8 mouse cellular contexts compared by ENCODE assay signal in the genomic region with DNA sequence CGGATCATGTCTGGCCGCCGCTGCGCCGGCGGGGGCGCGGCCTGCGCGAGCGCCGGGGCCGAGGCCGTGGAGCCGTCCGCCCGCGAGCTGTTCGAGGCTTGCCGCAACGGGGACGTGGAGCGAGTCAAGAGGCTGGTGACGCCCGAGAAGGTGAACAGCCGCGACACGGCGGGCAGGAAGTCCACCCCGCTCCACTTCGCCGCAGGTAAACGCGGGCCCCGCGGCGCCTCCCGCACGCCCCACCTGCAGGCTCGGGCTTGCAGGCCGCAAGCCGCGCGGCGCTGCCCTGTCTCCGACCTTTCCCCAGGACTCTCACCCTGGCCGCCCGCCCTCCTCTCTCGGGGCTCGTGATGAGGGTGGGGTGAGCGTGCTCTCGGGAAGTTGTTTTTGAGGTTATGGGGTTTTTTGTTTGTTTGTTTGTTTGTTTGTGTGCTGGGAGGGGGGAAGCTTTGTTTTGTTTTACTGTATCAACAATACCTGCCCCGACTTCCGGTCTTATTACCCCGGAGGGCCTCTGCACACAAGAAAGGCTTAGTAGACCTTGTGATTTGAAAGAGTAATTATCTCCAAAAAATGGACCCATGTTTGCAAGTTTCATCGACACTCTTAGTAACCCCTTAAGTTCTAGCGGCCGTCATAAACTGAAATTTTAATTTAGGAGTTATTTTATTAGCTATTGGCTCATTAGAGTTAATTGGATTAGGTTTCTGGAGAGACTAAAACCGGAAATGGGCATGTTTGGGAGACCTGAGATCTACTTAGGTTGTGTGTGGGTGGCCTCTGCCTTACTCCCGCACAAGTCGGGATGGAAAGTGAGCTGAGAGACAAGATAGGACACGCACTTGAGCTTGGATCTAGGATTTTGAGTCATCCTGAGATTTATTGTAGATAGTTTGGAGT. TPM values are rescaled to one million over a fixed set of nuclear protein-coding genes. Genes with fewer than 3 reads are reported as not detected.
DNase-seq lines count a peak whose midpoint lies in the region; TF ChIP-seq lines count a peak whose summit lies in the region.

No protein-coding gene starts in this region.

- peak overlapping the region; percentile 71 for H3K27ac ChIP-seq in cortical plate, adult 2 months (ENCODE audit: insufficient read depth, low read length)

- no peak for TF ChIP-seq CTCF in cortical plate, adult 2 months (IDR thresholded peaks at IDR 0.05; ENCODE audit: extremely low read depth, insufficient read depth, low read length)

- no peak for TF ChIP-seq POLR2A in cortical plate, adult 2 months (IDR thresholded peaks at IDR 0.05; ENCODE audit: extremely low read depth, insufficient read depth, low read length)

- peak overlapping the region; percentile 67 for H3K4me3 ChIP-seq in cortical plate, adult 2 months (ENCODE audit: insufficient read depth, low read length)

- peak; percentile 35 for DNase-seq in right cerebral cortex, adult 18-20 months
- no peak for DNase-seq in right cerebral cortex, postnatal 4 days
- DNase-seq in heart, adult 9 months (ENCODE audit: low spot score in 2 of 2) = peak; percentile 12 to 21
- DNase-seq in kidney, adult 8-10 months = peak; percentile 34 to 48
- peak; percentile 45 for DNase-seq in lung, postnatal 10 days
- DNase-seq in retina, postnatal 1 day = peak; percentile 73
- no peak for DNase-seq in layer of hippocampus, adult 9-11 months

- peaks cover 4% of the 10 kb centered on the region; the same call in 1 of the 2 replicates for H3K4me1 ChIP-seq in cortical plate, adult 2 months (ENCODE audit: control insufficient read depth, insufficient read depth, low read length)

RNA-seq across cellular contexts. Expression of gene Tnks2, which starts 0.8 kb away (rescaled TPM):
- polyA plus RNA-seq in cortical plate, adult 2 months (2012; rRNA removed) = 58.8 and 60.7 TPM in 2 replicates

Comparison
In these comparisons a context has a peak if more than half of its experiments do, and no peak if none do; other contexts are left out.
1. DNase-seq: peak in right cerebral cortex, adult 18-20 months (single experiment), heart, adult 9 months (2 of 2), kidney, adult 8-10 months (2 of 2), lung, postnatal 10 days (single experiment) and retina, postnatal 1 day (single experiment); none in right cerebral cortex, postnatal 4 days (single experiment) and layer of hippocampus, adult 9-11 months (single experiment).